Comparison of ENCODE assay signal across 11 mouse cellular contexts in the genomic region with DNA sequence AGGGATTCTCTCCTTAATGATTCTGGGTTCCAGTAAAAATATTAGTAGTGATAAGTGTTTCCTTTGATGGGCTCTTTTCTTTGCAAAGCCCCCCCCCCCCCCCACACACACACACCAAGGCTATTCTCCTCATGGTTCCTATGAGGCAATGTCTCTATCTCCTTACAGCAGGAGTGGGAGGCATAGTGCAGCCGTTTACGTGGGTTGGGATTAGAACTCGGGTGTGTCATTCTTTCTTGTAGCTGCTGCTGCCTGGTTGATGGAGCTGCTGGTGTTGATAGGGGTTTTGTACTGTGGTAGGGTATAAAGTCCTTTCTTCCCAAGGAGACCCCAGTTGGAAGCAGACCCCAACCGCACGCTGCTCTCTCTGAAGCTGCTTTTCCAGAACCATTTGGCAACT.
"Had no signal": no experiment of that assay in that cellular context is flagged by ENCODE, and none has a peak within 500 bp of the region (broad histone marks: within the 10 kb centered on the region; RNA-seq: fewer than 3 reads in every experiment).

No protein-coding gene starts in this region.

- ATAC-seq: midbrain, embryonic 13.5 days; midbrain, embryonic 15.5 days had no signal

- H3K27ac ChIP-seq: liver, embryonic 14.5 days; midbrain, embryonic 13.5 days; midbrain, embryonic 15.5 days; neural tube, embryonic 12.5 days had no signal

- DNase-seq: lung, adult 18-20 months; lung, embryonic 14.5 days; lung, postnatal 10 days; thymus, adult 18-20 months; thymus, postnatal 14 days; thymus, postnatal 36 days had no signal

- H3K4me3 ChIP-seq: megakaryocyte, embryonic 14.5 days; midbrain, embryonic 13.5 days; midbrain, embryonic 15.5 days; neural tube, embryonic 12.5 days had no signal
